Mouse (Mus musculus) cortical plate, adult 2 months (tissue): ENCODE results near the gene Actl6a.

ENCODE experiments used
- CTCF ChIP-seq: fragments of 200-500 bp; IDR thresholded peaks from 2 replicates; pipeline ENCODE4 v1.5.1; 2011; ENCODE audit warnings: mild to moderate bottlenecking, control low read depth, low read length; ENCODE audit not compliant: insufficient read depth; ENCODE audit errors: extremely low read depth
- POLR2A ChIP-seq: fragments of 200-500 bp; IDR thresholded peaks from 2 replicates; pipeline ENCODE4 v1.6.1; 2011; ENCODE audit warnings: mild to moderate bottlenecking, low read length, control low read depth; ENCODE audit not compliant: insufficient read depth; ENCODE audit errors: extremely low read depth

DNA sequence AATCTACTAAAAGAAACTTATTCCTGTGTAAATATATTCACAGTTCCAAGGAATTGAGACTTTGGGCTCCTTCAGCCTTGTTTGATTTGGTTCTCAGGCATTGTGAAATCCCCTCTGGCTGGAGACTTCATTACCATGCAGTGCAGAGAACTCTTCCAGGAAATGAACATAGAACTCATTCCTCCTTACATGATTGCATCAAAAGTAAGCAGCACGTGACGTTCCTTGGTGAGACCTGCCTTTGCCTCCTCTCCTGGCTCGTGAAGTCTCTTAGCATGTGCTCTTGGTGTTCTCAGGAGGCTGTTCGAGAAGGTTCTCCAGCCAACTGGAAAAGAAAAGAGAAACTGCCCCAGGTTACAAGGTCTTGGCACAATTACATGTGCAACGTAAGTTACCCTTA is 12.2 kb downstream of the Actl6a start:
- TF ChIP-seq CTCF (no peak), POLR2A (no peak)
